Mouse (Mus musculus): Measurements from ENCODE around the gene Ralgapa1.

- no peak for TF ChIP-seq POLR2A (IDR thresholded peaks at IDR 0.05; ENCODE audit: low read depth, low read length)
- TF ChIP-seq CTCF (IDR thresholded peaks at IDR 0.05; ENCODE audit: extremely low read depth, insufficient read depth, insufficient read length, insufficient replicate concordance) = no peak
Measured at GRCm38 (mm10) chr12:55782662-55783061, 38.3 kb downstream of the Ralgapa1 start.

Measured in spleen, adult 2 months (tissue).